Mouse (Mus musculus) kidney, adult 2 months (tissue): ENCODE data around the gene Ezh2. TPM values are rescaled to one million over a fixed set of nuclear protein-coding genes. Genes with fewer than 3 reads are reported as not detected.

Source experiments
- DNase-seq: peaks from one replicate; pipeline ENCODE4 v3.0.0; 2021
- H3K27ac ChIP-seq: fragments of 200-500 bp; 2 replicates; pipeline ENCODE4 v1.5.1; 2012; ENCODE audit warnings: low read depth, low read length, control low read depth, inconsistent platforms; ENCODE audit not compliant: insufficient read depth
- H3K27me3 ChIP-seq: fragments of 200-500 bp; replicated peaks from 2 replicates; pipeline ENCODE4 v1.6.1; 2012; ENCODE audit warnings: mild to moderate bottlenecking, moderate library complexity, low read length, inconsistent platforms; ENCODE audit not compliant: control insufficient read depth, insufficient read depth
- H3K36me3 ChIP-seq: fragments of 200-500 bp; 2 replicates; pipeline ENCODE4 v1.6.1; 2012; ENCODE audit warnings: mild to moderate bottlenecking, moderate library complexity, low read length, inconsistent platforms; ENCODE audit not compliant: control insufficient read depth, insufficient read depth
- H3K4me1 ChIP-seq: fragments of 200-500 bp; 2 replicates; pipeline ENCODE4 v1.6.1; 2011; ENCODE audit warnings: low read length; ENCODE audit not compliant: control insufficient read depth, insufficient read depth
- H3K4me3 ChIP-seq: fragments of 200-500 bp; 2 replicates; pipeline ENCODE4 v1.5.1; 2011; ENCODE audit warnings: mild to moderate bottlenecking, low read depth, low read length, control low read depth; ENCODE audit not compliant: insufficient read depth
- POLR2A ChIP-seq: fragments of 200-500 bp; IDR thresholded peaks from one replicate; pipeline ENCODE4 v1.6.1; 2011; ENCODE audit warnings: low read depth, low read length, control low read depth
- WGBS: fragments of 180-500 bp; shearing (Covaris S2); methylation state at CpG from one replicate; pipeline ENCODE4 v1.1.7; 2018; 5-methylcytosine and 5-hydroxymethylcytosine counted together
- polyA plus RNA-seq: library from polyadenylated mRNA; depleted of rRNA; stranded (reverse); fragments of >200 nt; gene quantifications from 2 replicates; pipeline ENCODE4 v1.2.3, GENCODE M21; 2012; rRNA removed

The Ezh2 gene
- polyA plus RNA-seq, 1 experiment, result 4.4 TPM

DNA sequence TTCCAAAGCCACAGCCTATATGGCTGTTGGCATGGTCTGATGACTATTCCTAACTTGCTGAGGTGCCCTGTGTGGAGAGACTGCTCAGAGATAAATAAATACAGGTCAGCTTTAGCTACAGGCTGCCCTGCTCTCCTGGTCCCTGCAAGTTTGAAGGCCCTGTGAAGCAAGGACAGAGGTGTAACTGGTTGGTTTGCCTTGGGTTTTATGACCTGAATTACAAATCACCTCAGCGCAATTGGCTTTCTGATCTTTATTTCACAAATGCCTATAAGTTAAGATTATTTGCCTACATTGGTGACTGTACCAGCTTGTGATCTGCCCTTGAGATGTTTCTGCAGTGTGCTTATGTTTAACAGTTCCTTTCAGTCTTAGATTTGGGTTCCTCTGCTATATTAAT lies 113.1 kb downstream of the Ezh2 start:
- no peak for DNase-seq
- 79% methylated on average over 1 of the region's 1 CpGs for WGBS
- Histone ChIP-seq H3K27me3 (no peaks in the 10 kb centered on the region; the same call in 1 of the 2 replicates), H3K27ac (no peak overlapping the region), H3K36me3 (no peaks in the 10 kb centered on the region), H3K4me3 (no peak overlapping the region), H3K4me1 (no peaks in the 10 kb centered on the region)
- TF ChIP-seq POLR2A, result no peak

Other genes starting within 250 kb of the Ezh2 start
- 23.2 and 28.5 TPM in 2 replicates for gene Cul1, start 141.9 kb downstream of the Ezh2 start, polyA plus RNA-seq
- gene Pdia4, start 218.1 kb upstream of the Ezh2 start, polyA plus RNA-seq, result 38.9 and 44.0 TPM in 2 replicates
- gene Zfp786, start 235.5 kb upstream of the Ezh2 start, polyA plus RNA-seq, result 0.19 and 0.37 TPM in 2 replicates
- gene Zfp398, start 240.3 kb upstream of the Ezh2 start, polyA plus RNA-seq, result 7.2 and 9.0 TPM in 2 replicates